Mouse (Mus musculus) midbrain, postnatal 0 days (tissue): ENCODE measurements around the gene Bcam. TPM values are rescaled to one million over a fixed set of nuclear protein-coding genes. Genes with fewer than 3 reads are reported as not detected.

Experiments
- ATAC-seq: fragments of 200-750 bp; cut with Nextera tagmentation; 2 replicates; pipeline ENCODE4 v1.8.0; 2017; ENCODE audit warnings: moderate number of reproducible peaks, mild to moderate bottlenecking, moderate TSS enrichment, moderate library complexity; ENCODE audit not compliant: low FRiP score
- DNase-seq: peaks from one replicate; pipeline ENCODE4 v3.0.0-alpha.2; 2015; ENCODE audit warnings: low spot score
- H3K27ac ChIP-seq: fragments of 300-500 bp; sonication (generic); 2 replicates; pipeline ENCODE4 v1.5.1; 2014; ENCODE audit warnings: low read depth, mild to moderate bottlenecking, low read length, mixed read lengths
- H3K27me3 ChIP-seq: fragments of 300-500 bp; sonication (generic); 2 replicates; pipeline ENCODE4 v1.6.1; 2014; ENCODE audit warnings: low read length, control low read depth, mixed read lengths; ENCODE audit not compliant: insufficient read depth
- H3K36me3 ChIP-seq: fragments of 300-500 bp; sonication (generic); 2 replicates; pipeline ENCODE4 v1.6.1; 2014; ENCODE audit warnings: low read length, control low read depth, mixed read lengths; ENCODE audit not compliant: insufficient read depth
- H3K4me1 ChIP-seq: fragments of 300-500 bp; sonication (generic); 2 replicates; pipeline ENCODE4 v1.6.1; 2014; ENCODE audit warnings: mild to moderate bottlenecking, control low read depth, antibody characterized with exemption, low read length, mixed read lengths; ENCODE audit not compliant: insufficient read depth
- H3K4me2 ChIP-seq: fragments of 300-500 bp; sonication (generic); 2 replicates; pipeline ENCODE4 v1.6.1; 2014; ENCODE audit warnings: low read depth, mild to moderate bottlenecking, low read length, mixed read lengths; ENCODE audit not compliant: poor library complexity, severe bottlenecking
- H3K4me3 ChIP-seq: fragments of 300-500 bp; sonication (generic); 2 replicates; pipeline ENCODE4 v1.5.1; 2014; ENCODE audit warnings: low read depth, mild to moderate bottlenecking, low read length, moderate library complexity
- H3K9ac ChIP-seq: fragments of 300-500 bp; sonication (generic); replicated peaks from 2 replicates; pipeline ENCODE4 v1.6.1; 2014; ENCODE audit warnings: mild to moderate bottlenecking, low read length, moderate library complexity, mixed read lengths; ENCODE audit not compliant: poor library complexity, severe bottlenecking
- H3K9me3 ChIP-seq: fragments of 300-500 bp; sonication (generic); 2 replicates; pipeline ENCODE4 v1.6.1; 2016; ENCODE audit warnings: low read length, control low read depth
- CTCF ChIP-seq: IDR thresholded peaks from 2 replicates; pipeline ENCODE4 v1.5.1; 2016; ENCODE audit warnings: antibody characterized with exemption, mild to moderate bottlenecking
- WGBS: fragments of 180-500 bp; shearing (Covaris S2); extraction: QIAGEN DNeasy Blood & Tissue Kit; methylation state at CpG from one replicate; pipeline ENCODE4 v1.1.7; 2014; 5-methylcytosine and 5-hydroxymethylcytosine counted together
- polyA plus RNA-seq: library from polyadenylated mRNA; unstranded; fragments of >200 nt; fragmentation: Nextera tagmentation; extraction: Ambion mirVana; gene quantifications from 2 replicates; pipeline ENCODE4 v1.2.1, GENCODE M21; 2015
- total RNA-seq: library from RNA; depleted of rRNA; stranded (reverse); fragments of >200 nt; gene quantifications from 2 replicates; pipeline ENCODE4 v1.2.3, GENCODE M21; 2014

The Bcam gene
- total and polyA plus RNA-seq, 2 experiments from 2014 or later, result 18.7 to 33.5 TPM

GRCm38 (mm10) chr7:19743791-19744190, 27.0 kb downstream of the Bcam start:
- Histone ChIP-seq H3K4me2 (no peak overlapping the region), H3K9me3 (no peaks in the 10 kb centered on the region), H3K9ac (no peak overlapping the region), H3K4me3 (no peak overlapping the region), H3K4me1 (peaks cover 16% of the 10 kb centered on the region), H3K27me3 (no peaks in the 10 kb centered on the region), H3K36me3 (no peaks in the 10 kb centered on the region), H3K27ac (no peak overlapping the region)
- ATAC-seq (no peak), DNase-seq (no peak)
- no peak for TF ChIP-seq CTCF
- 92% methylated on average over 6 of the region's 6 CpGs for WGBS

- no peaks in the 10 kb centered on the region for H3K27me3 ChIP-seq
- no peak for DNase-seq
- H3K4me2 ChIP-seq, result no peak overlapping the region
- no peak for TF ChIP-seq CTCF
- H3K9me3 ChIP-seq, result no peaks in the 10 kb centered on the region
- 54% methylated on average over 5 of the region's 5 CpGs for WGBS
- H3K4me3 ChIP-seq, result no peak overlapping the region
- no peak for ATAC-seq
- H3K4me1 ChIP-seq, result peaks cover 8% of the 10 kb centered on the region
- peaks cover 8% of the 10 kb centered on the region for H3K36me3 ChIP-seq
- H3K27ac ChIP-seq, result no peak overlapping the region
- H3K9ac ChIP-seq, result no peak overlapping the region
Measured at GRCm38 (mm10) chr7:19742468-19742867, 28.3 kb downstream of the Bcam start.

GRCm38 (mm10) chr7:19741329-19742031, 29.3 kb downstream of the Bcam start:
- 15% methylated on average over 8 of the region's 8 CpGs for WGBS
- Histone ChIP-seq H3K4me3 (no peak overlapping the region), H3K9me3 (no peaks in the 10 kb centered on the region), H3K4me1 (no peaks in the 10 kb centered on the region), H3K4me2 (no peak overlapping the region), H3K36me3 (peaks cover 17% of the 10 kb centered on the region), H3K9ac (no peak overlapping the region), H3K27me3 (no peaks in the 10 kb centered on the region), H3K27ac (no peak overlapping the region)
- ATAC-seq, result no peak
- no peak for TF ChIP-seq CTCF
- DNase-seq, result no peak

GRCm38 (mm10) chr7:19740269-19740668, 30.5 kb downstream of the Bcam start:
- WGBS, result 88% methylated on average over 11 of the region's 11 CpGs
- no peak for DNase-seq
- no peak overlapping the region for H3K27ac ChIP-seq
- ATAC-seq, result no peak
- no peak overlapping the region for H3K9ac ChIP-seq
- peaks cover 20% of the 10 kb centered on the region for H3K36me3 ChIP-seq
- no peaks in the 10 kb centered on the region for H3K4me1 ChIP-seq
- no peak overlapping the region for H3K4me3 ChIP-seq
- peak; percentile 25; the same call in 1 of the 2 replicates for TF ChIP-seq CTCF
- no peak overlapping the region for H3K4me2 ChIP-seq
- H3K9me3 ChIP-seq, result no peaks in the 10 kb centered on the region
- no peaks in the 10 kb centered on the region for H3K27me3 ChIP-seq

GRCm38 (mm10) chr7:19738771-19739170, 32.0 kb downstream of the Bcam start:
- DNase-seq (no peak), ATAC-seq (no peak)
- peak; percentile 49 for TF ChIP-seq CTCF
- peaks cover 28% of the 10 kb centered on the region for H3K36me3 ChIP-seq
- no peaks in the 10 kb centered on the region for H3K4me1 ChIP-seq
- no peak overlapping the region for H3K27ac ChIP-seq
- no peak overlapping the region for H3K4me3 ChIP-seq
- H3K4me2 ChIP-seq, result no peak overlapping the region
- H3K9ac ChIP-seq, result no peak overlapping the region
- H3K27me3 ChIP-seq, result no peaks in the 10 kb centered on the region
- WGBS, result 87% methylated on average over 3 of the region's 3 CpGs
- no peaks in the 10 kb centered on the region for H3K9me3 ChIP-seq

- no peak for DNase-seq
- Histone ChIP-seq H3K4me1 (no peaks in the 10 kb centered on the region), H3K9ac (no peak overlapping the region), H3K9me3 (no peaks in the 10 kb centered on the region), H3K4me3 (no peak overlapping the region), H3K27ac (no peak overlapping the region), H3K36me3 (peaks cover 47% of the 10 kb centered on the region), H3K4me2 (no peak overlapping the region), H3K27me3 (no peaks in the 10 kb centered on the region)
- 93% methylated on average over 16 of the region's 16 CpGs for WGBS
- no peak for TF ChIP-seq CTCF
- ATAC-seq, result no peak
Measured at GRCm38 (mm10) chr7:19736389-19737057, 34.3 kb downstream of the Bcam start.
